Comparison of ENCODE assay signal across 22 mouse cellular contexts in genomic region chr2:102712678-102713628, GRCm38 (mm10). TPM values are rescaled to one million over a fixed set of nuclear protein-coding genes. Genes with fewer than 3 reads are reported as not detected.
"Had no signal": no experiment of that assay in that cellular context is flagged by ENCODE, and none has a peak within 500 bp of the region (broad histone marks: within the 10 kb centered on the region; RNA-seq: fewer than 3 reads in every experiment).

No protein-coding gene starts in this region.

- H3K4me3 ChIP-seq: intestine, embryonic 15.5 days; layer of hippocampus, adult 2 months; left cerebral cortex, adult 2 months; limb, embryonic 12.5 days; limb, embryonic 15.5 days; liver, embryonic 12.5 days; liver, embryonic 15.5 days; stomach, embryonic 15.5 days had no signal

- H3K27me3 ChIP-seq: intestine, embryonic 15.5 days; liver, embryonic 12.5 days; stomach, embryonic 15.5 days had no signal

- H3K9ac ChIP-seq: intestine, embryonic 15.5 days; limb, embryonic 12.5 days; limb, embryonic 15.5 days; liver, embryonic 12.5 days; liver, embryonic 15.5 days; lung, embryonic 14.5 days; stomach, embryonic 15.5 days had no signal

- H3K4me2 ChIP-seq: intestine, embryonic 15.5 days; limb, embryonic 12.5 days; limb, embryonic 15.5 days; liver, embryonic 12.5 days; liver, embryonic 15.5 days; lung, embryonic 14.5 days; midbrain, embryonic 11.5 days; stomach, embryonic 15.5 days had no signal

- H3K36me3 ChIP-seq: intestine, embryonic 15.5 days; limb, embryonic 12.5 days; limb, embryonic 15.5 days; liver, embryonic 12.5 days; liver, embryonic 15.5 days; stomach, embryonic 15.5 days had no signal

- H3K27ac ChIP-seq: intestine, embryonic 15.5 days; layer of hippocampus, adult 2 months; left cerebral cortex, adult 2 months; limb, embryonic 12.5 days; limb, embryonic 15.5 days; liver, embryonic 12.5 days; liver, embryonic 15.5 days; stomach, embryonic 15.5 days had no signal

- ATAC-seq: intestine, embryonic 15.5 days; liver, embryonic 12.5 days had no signal

- H3K9me3 ChIP-seq: intestine, embryonic 15.5 days; limb, embryonic 12.5 days; limb, embryonic 15.5 days; liver, embryonic 12.5 days; liver, embryonic 15.5 days; stomach, embryonic 15.5 days had no signal

- H3K4me1 ChIP-seq: liver, embryonic 12.5 days; liver, embryonic 15.5 days; stomach, embryonic 15.5 days had no signal

- DNase-seq: kidney, adult 11 months; kidney, adult 9 months; kidney, postnatal 14 days; layer of hippocampus, adult 9-11 months; layer of hippocampus, postnatal 36 days; left cerebral cortex, postnatal 4 days; midbrain, embryonic 14.5 days; right cerebral cortex, postnatal 25 days; spleen, adult 18-20 months; thymus, postnatal 36 days had no signal

RNA-seq across cellular contexts. Expression of gene Slc1a2, which starts 54.5 kb away (rescaled TPM):
- total RNA-seq: megakaryocyte progenitor cell, adult 5-6 weeks; megakaryocyte-erythroid progenitor cell, adult 5-6 weeks had no signal
